Mouse (Mus musculus) lung, postnatal 25 days (tissue): Measurements from ENCODE around the gene Dcst2.

Source experiments
- DNase-seq: peaks from one replicate; pipeline ENCODE4 v3.0.0; 2022; ENCODE audit warnings: low spot score

The Dcst2 gene

GRCm38 (mm10) chr3:89417131-89417530 lies 55.4 kb downstream of the Dcst2 start:
- no peak for DNase-seq

GRCm38 (mm10) chr3:89417840-89418169 lies 56.0 kb downstream of the Dcst2 start:
- DNase-seq = no peak

- peak; percentile 99 for DNase-seq
These were observed 56.5 kb downstream of the Dcst2 start, which contains the start of the genes Cks1b and Shc1 for GRCm38 (mm10) chr3:89418170-89418860. Cks1b (minus strand) TSS chr3:89418383. Shc1 (plus strand) TSS chr3:89418443.

- peak; percentile 85 for DNase-seq
These were observed 57.1 kb downstream of the Dcst2 start for GRCm38 (mm10) chr3:89418861-89419250.

GRCm38 (mm10) chr3:89419571-89419970 lies 57.8 kb downstream of the Dcst2 start:
- DNase-seq = peak; percentile 82

GRCm38 (mm10) chr3:89419981-89420380 lies 58.2 kb downstream of the Dcst2 start:
- DNase-seq = no peak

- no peak for DNase-seq
These were observed 58.6 kb downstream of the Dcst2 start for GRCm38 (mm10) chr3:89420421-89420820.

- DNase-seq = peak; percentile 92
These were observed 59.4 kb downstream of the Dcst2 start for GRCm38 (mm10) chr3:89421002-89421774.

- DNase-seq = no peak
These were observed 60.2 kb downstream of the Dcst2 start for GRCm38 (mm10) chr3:89421810-89422473.

- no peak for DNase-seq
These were observed 60.9 kb downstream of the Dcst2 start for GRCm38 (mm10) chr3:89422556-89423205.

- DNase-seq = no peak
These were observed 62.8 kb downstream of the Dcst2 start for GRCm38 (mm10) chr3:89424416-89425140.

- DNase-seq = no peak
These were observed 63.4 kb downstream of the Dcst2 start for GRCm38 (mm10) chr3:89425141-89425525.

- no peak for DNase-seq
These were observed 64.1 kb downstream of the Dcst2 start for GRCm38 (mm10) chr3:89425876-89426275.
